Comparison of ENCODE assay signal across 8 mouse cellular contexts in genomic region chr11:70239541-70240279, GRCm38 (mm10). TPM values are rescaled to one million over a fixed set of nuclear protein-coding genes. Genes with fewer than 3 reads are reported as not detected.
DNase-seq lines count a peak whose midpoint lies in the region; ATAC-seq and TF ChIP-seq lines count a peak whose summit lies in the region.

Gene Gm21988, minus strand, starts transcription at chr11:70239830.
Gene Rnasek, minus strand, starts transcription at chr11:70239842.

- peak within 1 kb of the TSS; percentile 98 for H3K4me3 ChIP-seq in heart, embryonic 16.5 days (ENCODE audit: low read length)
- H3K4me3 ChIP-seq in liver, embryonic 14.5 days (ENCODE audit: insufficient read depth in 1 of 2, low read depth in 2 of 2, low read length in 2 of 2), result peak within 1 kb of the TSS; percentile 86 to 87
- peak within 1 kb of the TSS; percentile 96 for H3K4me3 ChIP-seq in stomach, embryonic 15.5 days (replicated peaks)

- H3K4me2 ChIP-seq in heart, embryonic 16.5 days (ENCODE audit: low read depth, low read length), result peak within 1 kb of the TSS; percentile 95
- H3K4me2 ChIP-seq in liver, embryonic 14.5 days (ENCODE audit: low read depth), result peak within 1 kb of the TSS; percentile 99
- peak within 1 kb of the TSS; percentile 78 for H3K4me2 ChIP-seq in stomach, embryonic 15.5 days

- peaks cover 2% of the 10 kb centered on the region; the same call in 1 of the 2 replicates for H3K27me3 ChIP-seq in heart, embryonic 16.5 days (ENCODE audit: control insufficient read depth, insufficient read depth, low read length)
- no peaks in the 10 kb centered on the region for H3K27me3 ChIP-seq in liver, embryonic 14.5 days (ENCODE audit: control insufficient read depth, insufficient read depth, low read length)
- H3K27me3 ChIP-seq in stomach, embryonic 15.5 days (replicated peaks), result no peaks in the 10 kb centered on the region

- H3K9ac ChIP-seq in heart, embryonic 16.5 days (ENCODE audit: low read length), result peak within 1 kb of the TSS; percentile 94
- peak within 1 kb of the TSS; percentile 96 for H3K9ac ChIP-seq in liver, embryonic 14.5 days (replicated peaks)
- peak within 1 kb of the TSS; percentile 77 for H3K9ac ChIP-seq in stomach, embryonic 15.5 days

- peaks cover 10% of the 10 kb centered on the region; the same call in 1 of the 2 replicates for H3K36me3 ChIP-seq in heart, embryonic 16.5 days (ENCODE audit: control insufficient read depth, insufficient read depth)
- peaks cover 5% of the 10 kb centered on the region for H3K36me3 ChIP-seq in liver, embryonic 14.5 days (replicated peaks; ENCODE audit: control insufficient read depth, insufficient read depth, low read depth)
- H3K36me3 ChIP-seq in stomach, embryonic 15.5 days, result 0 out of 2 replicates have a peak, but pooled peaks cover 6% of the 10 kb centered on the region

- no peak for TF ChIP-seq CTCF in brain, embryonic 14.5 days (IDR thresholded peaks at IDR 0.05; ENCODE audit: borderline replicate concordance, extremely low read depth, insufficient read depth, insufficient read length)
- TF ChIP-seq CTCF in liver, embryonic 14.5 days (IDR thresholded peaks at IDR 0.05; ENCODE audit: low read depth), result no peak

- peak within 1 kb of the TSS; percentile 95 for H3K27ac ChIP-seq in heart, embryonic 16.5 days (ENCODE audit: low read length)
- H3K27ac ChIP-seq in liver, embryonic 14.5 days, result peak within 1 kb of the TSS; percentile 96
- peak within 1 kb of the TSS; percentile 90 for H3K27ac ChIP-seq in stomach, embryonic 15.5 days

- peak; percentile 45; the same call in 1 of the 2 replicates for TF ChIP-seq EP300 in liver, embryonic 14.5 days (IDR thresholded peaks at IDR 0.05; ENCODE audit: low read depth)

- peak; percentile 23; the same call in 1 of the 2 replicates for TF ChIP-seq POLR2A in brain, embryonic 14.5 days (IDR thresholded peaks at IDR 0.05; ENCODE audit: borderline replicate concordance, extremely low read depth, insufficient read depth, insufficient read length, poor library complexity, severe bottlenecking)

- DNase-seq in CD4-positive, CD25-positive, alpha-beta regulatory T cell, adult 2 months (ENCODE audit: low read depth, low spot score), result peak; percentile 88
- peak; percentile 95 for DNase-seq in brain, embryonic 14.5 days (ENCODE audit: low read depth)
- DNase-seq in kidney, postnatal 25 days, result peak; percentile 87 to 90
- DNase-seq in liver, embryonic 14.5 days (ENCODE audit: low read depth in 3 of 3, low spot score in 3 of 3), result peak; percentile 76 to 79 (median 77)
- peak; percentile 88 for DNase-seq in neural tube, embryonic 10.5 days (ENCODE audit: extremely low spot score, low spot score)

- H3K9me3 ChIP-seq in heart, embryonic 16.5 days (replicated peaks; ENCODE audit: control insufficient read depth, low read length), result no peaks in the 10 kb centered on the region
- H3K9me3 ChIP-seq in liver, embryonic 14.5 days (ENCODE audit: control insufficient read depth, low read length), result no peaks in the 10 kb centered on the region
- H3K9me3 ChIP-seq in stomach, embryonic 15.5 days, result no peaks in the 10 kb centered on the region

- H3K4me1 ChIP-seq in heart, embryonic 16.5 days (ENCODE audit: control insufficient read depth, insufficient read depth, low read length), result peaks cover 26% of the 10 kb centered on the region
- H3K4me1 ChIP-seq in liver, embryonic 14.5 days (replicated peaks; ENCODE audit: control insufficient read depth in 2 of 2, insufficient read depth in 2 of 2, low read length in 1 of 2), result peaks cover 15 to 28% of the 10 kb centered on the region in 2 experiments
- H3K4me1 ChIP-seq in stomach, embryonic 15.5 days, result peaks cover 23% of the 10 kb centered on the region

- ATAC-seq in erythroid progenitor cell, adult 5-6 weeks (replicated peaks; ENCODE audit: low FRiP score, poor library complexity, severe bottlenecking), result peak; percentile 68
- ATAC-seq in heart, embryonic 16.5 days (replicated peaks; ENCODE audit: extremely low read depth, insufficient read depth, low FRiP score), result peak; percentile 15; the same call in 1 of the 2 replicates
- peak; percentile 29 for ATAC-seq in liver, embryonic 14.5 days (ENCODE audit: insufficient read depth)
- peak; percentile 16 for ATAC-seq in stomach, embryonic 15.5 days (ENCODE audit: insufficient read depth, low FRiP score, low read depth)

- 1% methylated on average over 32 of the region's 35 CpGs for WGBS in heart, embryonic 16.5 days
- WGBS in liver, embryonic 14.5 days (ENCODE audit: insufficient replicate concordance), result under 1% methylated on average over 32 of the region's 35 CpGs
- WGBS in stomach, embryonic 15.5 days, result under 1% methylated on average over 30 of the region's 35 CpGs

RNA-seq across cellular contexts. Expression of gene Gm21988, which starts in this region (rescaled TPM):
- polyA plus RNA-seq in brain, embryonic 14.5 days (2012; rRNA removed), result 14.8 and 18.0 TPM in 2 replicates
- not detected in 2 replicates for total RNA-seq in erythroid progenitor cell, adult 5-6 weeks (2015; ENCODE audit: low replicate concordance)
- total RNA-seq in erythroid progenitor cell, adult 5-6 weeks (2017; ENCODE audit: low replicate concordance), result 4.1 TPM in 1 of 2 replicates, not detected in the other
- 8.2 and 9.0 TPM in 2 replicates for polyA plus RNA-seq in heart, embryonic 16.5 days (2015; fragmentation: Nextera tagmentation; extraction: Ambion mirVana)
- 4.5 and 4.8 TPM in 2 replicates for polyA plus RNA-seq in liver, embryonic 14.5 days (2012; rRNA removed)
- polyA plus RNA-seq in liver, embryonic 14.5 days (2014; fragmentation: Nextera tagmentation; extraction: Ambion mirVana), result 4.2 and 4.4 TPM in 2 replicates
- 8.7 and 11.0 TPM in 2 replicates for polyA plus RNA-seq in stomach, embryonic 15.5 days (2015; fragmentation: Nextera tagmentation; extraction: Ambion mirVana)

RNA-seq across cellular contexts. Expression of gene Rnasek, which starts in this region (rescaled TPM):
- 106 and 125 TPM in 2 replicates for polyA plus RNA-seq in brain, embryonic 14.5 days (2012; rRNA removed)
- 167 and 191 TPM in 2 replicates for total RNA-seq in erythroid progenitor cell, adult 5-6 weeks (2015; ENCODE audit: low replicate concordance)
- 21.3 and 24.1 TPM in 2 replicates for total RNA-seq in erythroid progenitor cell, adult 5-6 weeks (2017; ENCODE audit: low replicate concordance)
- 218 and 227 TPM in 2 replicates for polyA plus RNA-seq in heart, embryonic 16.5 days (2015; fragmentation: Nextera tagmentation; extraction: Ambion mirVana)
- 29.9 and 41.0 TPM in 2 replicates for polyA plus RNA-seq in liver, embryonic 14.5 days (2012; rRNA removed)
- polyA plus RNA-seq in liver, embryonic 14.5 days (2014; fragmentation: Nextera tagmentation; extraction: Ambion mirVana), result 124 and 143 TPM in 2 replicates
- 196 and 222 TPM in 2 replicates for polyA plus RNA-seq in stomach, embryonic 15.5 days (2015; fragmentation: Nextera tagmentation; extraction: Ambion mirVana)

Comparison
In these comparisons a context has a peak if more than half of its experiments do, and no peak if none do; other contexts are left out.
1. Peak in every context shown above with its lines: DNase-seq, ATAC-seq, H3K4me3 ChIP-seq and H3K27ac ChIP-seq.
2. ATAC-seq: peak in every context shown above with its lines; median percentile 68 in erythroid progenitor cell, adult 5-6 weeks; 29 in liver, embryonic 14.5 days; 16 in stomach, embryonic 15.5 days; 15 in heart, embryonic 16.5 days.